Mouse (Mus musculus): ENCODE measurements around the gene Hdgfl3.
"Not testable (repeated sequence)": the region's sequence is repeated elsewhere in the genome, so short reads cannot be mapped to it uniquely, and the experiment has no call there.

Hdgfl3 gene

GRCm38 (mm10) chr7:81854568-81855307, 79.5 kb downstream of the Hdgfl3 start:
- DNase-seq (ENCODE audit: low spot score) = no peak

GRCm38 (mm10) chr7:81851706-81852105, 82.6 kb downstream of the Hdgfl3 start:
- no peak for DNase-seq (ENCODE audit: low spot score)

- DNase-seq (ENCODE audit: low spot score) = no peak
Measured at GRCm38 (mm10) chr7:81850171-81850570, 84.1 kb downstream of the Hdgfl3 start.

- DNase-seq (ENCODE audit: low spot score) = no peak
Measured at GRCm38 (mm10) chr7:81849633-81850032, 84.6 kb downstream of the Hdgfl3 start.

- no peak for DNase-seq (ENCODE audit: low spot score)
Measured at GRCm38 (mm10) chr7:81849214-81849613, 85.1 kb downstream of the Hdgfl3 start.

GRCm38 (mm10) chr7:81847777-81848176, 86.5 kb downstream of the Hdgfl3 start:
- DNase-seq (ENCODE audit: low spot score) = no peak

- no peak for DNase-seq (ENCODE audit: low spot score)
Measured at GRCm38 (mm10) chr7:81847010-81847409, 87.3 kb downstream of the Hdgfl3 start.

- no peak for DNase-seq (ENCODE audit: low spot score)
Measured at GRCm38 (mm10) chr7:81846008-81846407, 88.3 kb downstream of the Hdgfl3 start.

- DNase-seq (ENCODE audit: low spot score) = peak; percentile 37
Measured at GRCm38 (mm10) chr7:81845313-81845712, 89.0 kb downstream of the Hdgfl3 start.

GRCm38 (mm10) chr7:81844801-81845200, 89.5 kb downstream of the Hdgfl3 start:
- DNase-seq (ENCODE audit: low spot score) = peak; percentile 19

- peak; percentile 33 for DNase-seq (ENCODE audit: low spot score)
Measured at GRCm38 (mm10) chr7:81843903-81844302, 90.4 kb downstream of the Hdgfl3 start.

GRCm38 (mm10) chr7:81842998-81843397, 91.3 kb downstream of the Hdgfl3 start:
- no peak for DNase-seq (ENCODE audit: low spot score)

GRCm38 (mm10) chr7:81842141-81842540, 92.1 kb downstream of the Hdgfl3 start:
- DNase-seq (ENCODE audit: low spot score) = peak; percentile 12

- peak; percentile 38 for DNase-seq (ENCODE audit: low spot score)
Measured at GRCm38 (mm10) chr7:81841439-81841838, 92.8 kb downstream of the Hdgfl3 start.

- DNase-seq (ENCODE audit: low spot score) = peak; percentile 14
Measured at GRCm38 (mm10) chr7:81840661-81841181, 93.6 kb downstream of the Hdgfl3 start.

GRCm38 (mm10) chr7:81839746-81840145, 94.5 kb downstream of the Hdgfl3 start:
- peak; percentile 36 for DNase-seq (ENCODE audit: low spot score)

- DNase-seq (ENCODE audit: low spot score) = not testable (repeated sequence)
Measured at GRCm38 (mm10) chr7:81837771-81838170, 96.5 kb downstream of the Hdgfl3 start.

GRCm38 (mm10) chr7:81835430-81835829, 98.8 kb downstream of the Hdgfl3 start:
- DNase-seq (ENCODE audit: low spot score) = no peak

GRCm38 (mm10) chr7:81834847-81835246, 99.4 kb downstream of the Hdgfl3 start:
- DNase-seq (ENCODE audit: low spot score) = no peak
